Mouse (Mus musculus) forebrain, postnatal 0 days (tissue): ENCODE measurements at regions not wholly inside any gene's neighbourhood (a gene's known extent, or its start where the extent isn't known, plus 50 kb on each side); places are given as distances from the start of the nearest gene placed in this dataset.

Experiments
- ATAC-seq: fragments of 200-750 bp; cut with Nextera tagmentation; 2 replicates; pipeline ENCODE4 v1.8.0; 2017; ENCODE audit warnings: mild to moderate bottlenecking, moderate library complexity
- DNase-seq: peaks from one replicate; pipeline ENCODE4 v3.0.0-alpha.2; 2015
- H3K27ac ChIP-seq: fragments of 300-500 bp; sonication (generic); 2 replicates; pipeline ENCODE4 v1.5.1; 2014; ENCODE audit warnings: low read depth, mild to moderate bottlenecking, antibody characterized with exemption, low read length, moderate library complexity, mixed read lengths
- H3K27me3 ChIP-seq: fragments of 300-500 bp; sonication (generic); 2 replicates; pipeline ENCODE4 v1.6.1; 2014; ENCODE audit warnings: mild to moderate bottlenecking, low read length, mixed read lengths; ENCODE audit not compliant: insufficient read depth
- H3K36me3 ChIP-seq: fragments of 300-500 bp; sonication (generic); 2 replicates; pipeline ENCODE4 v1.6.1; 2014; ENCODE audit warnings: mild to moderate bottlenecking, moderate library complexity; ENCODE audit not compliant: insufficient read depth
- H3K4me1 ChIP-seq: fragments of 300-500 bp; sonication (generic); 2 replicates; pipeline ENCODE4 v1.6.1; 2014; ENCODE audit warnings: antibody characterized with exemption; ENCODE audit not compliant: insufficient read depth
- H3K4me2 ChIP-seq: fragments of 300-500 bp; sonication (generic); 2 replicates; pipeline ENCODE4 v1.6.1; 2014; ENCODE audit warnings: low read depth, mild to moderate bottlenecking, moderate library complexity
- H3K4me3 ChIP-seq: fragments of 300-500 bp; sonication (generic); 2 replicates; pipeline ENCODE4 v1.5.1; 2014; ENCODE audit warnings: low read depth, low read length, mixed read lengths
- H3K9ac ChIP-seq: fragments of 300-500 bp; sonication (generic); 2 replicates; pipeline ENCODE4 v1.6.1; 2014; ENCODE audit warnings: mild to moderate bottlenecking
- H3K9me3 ChIP-seq: fragments of 300-500 bp; sonication (generic); 2 replicates; pipeline ENCODE4 v1.6.1; 2016; ENCODE audit warnings: low read length
- CTCF ChIP-seq: sonication (generic); IDR thresholded peaks from 2 replicates; pipeline ENCODE4 v1.5.1; 2016; ENCODE audit warnings: antibody characterized with exemption, control low read depth, low read depth
- WGBS: fragments of 180-500 bp; shearing (Covaris S2); extraction: QIAGEN DNeasy Blood & Tissue Kit; methylation state at CpG from one replicate; pipeline ENCODE4 v1.1.7; 2014; 5-methylcytosine and 5-hydroxymethylcytosine counted together

GRCm38 (mm10) chr10:14234005-14234602 is 268.2 kb downstream of the Hivep2 start:
- H3K4me3 ChIP-seq, result no peak overlapping the region
- H3K9me3 ChIP-seq, result no peaks in the 10 kb centered on the region
- no peak for DNase-seq
- 22% methylated on average over 5 of the region's 5 CpGs for WGBS
- no peak overlapping the region for H3K9ac ChIP-seq
- H3K4me1 ChIP-seq, result no peaks in the 10 kb centered on the region
- H3K27ac ChIP-seq, result no peak overlapping the region
- H3K36me3 ChIP-seq, result no peaks in the 10 kb centered on the region
- no peaks in the 10 kb centered on the region for H3K27me3 ChIP-seq
- no peak overlapping the region for H3K4me2 ChIP-seq
- TF ChIP-seq CTCF, result no peak
- ATAC-seq, result peak; percentile 34; the same call in 1 of the 2 replicates

- Histone ChIP-seq H3K9me3 (no peaks in the 10 kb centered on the region), H3K36me3 (no peaks in the 10 kb centered on the region), H3K9ac (no peak overlapping the region), H3K27ac (no peak overlapping the region), H3K4me2 (no peak overlapping the region), H3K27me3 (no peaks in the 10 kb centered on the region), H3K4me1 (no peaks in the 10 kb centered on the region), H3K4me3 (no peak overlapping the region)
- 81% methylated on average over 3 of the region's 3 CpGs for WGBS
- no peak for TF ChIP-seq CTCF
- ATAC-seq (0 out of 2 replicates have a peak, but pooled peaks have one; percentile 12), DNase-seq (no peak)
Observed at GRCm38 (mm10) chr10:14233335-14233734, 267.5 kb downstream of the Hivep2 start.

GRCm38 (mm10) chr10:14231464-14231863 is 265.6 kb downstream of the Hivep2 start:
- WGBS, result 85% methylated on average over 1 of the region's 1 CpGs
- H3K27me3 ChIP-seq, result no peaks in the 10 kb centered on the region
- no peak for TF ChIP-seq CTCF
- H3K4me1 ChIP-seq, result no peaks in the 10 kb centered on the region
- no peak for DNase-seq
- ATAC-seq, result no peak
- no peaks in the 10 kb centered on the region for H3K36me3 ChIP-seq
- no peak overlapping the region for H3K4me3 ChIP-seq
- H3K4me2 ChIP-seq, result no peak overlapping the region
- H3K27ac ChIP-seq, result no peak overlapping the region
- H3K9ac ChIP-seq, result no peak overlapping the region
- no peaks in the 10 kb centered on the region for H3K9me3 ChIP-seq

- 0 out of 2 replicates have a peak, but pooled peaks have one; percentile 24 for TF ChIP-seq CTCF
- H3K4me1 ChIP-seq, result peaks cover 4% of the 10 kb centered on the region; the same call in 1 of the 2 replicates
- 0 out of 2 replicates have a peak overlapping the region, but pooled peaks have one; percentile 81 for H3K27ac ChIP-seq
- DNase-seq (no peak), ATAC-seq (no peak)
- H3K27me3 ChIP-seq, result no peaks in the 10 kb centered on the region
- no peak overlapping the region for H3K9ac ChIP-seq
- no peak overlapping the region for H3K4me3 ChIP-seq
- H3K9me3 ChIP-seq, result no peaks in the 10 kb centered on the region
- H3K4me2 ChIP-seq, result no peak overlapping the region
- 93% methylated on average over 1 of the region's 1 CpGs for WGBS
- no peaks in the 10 kb centered on the region for H3K36me3 ChIP-seq
Observed at GRCm38 (mm10) chr10:14217284-14217683, 251.4 kb downstream of the Hivep2 start.

- Histone ChIP-seq H3K36me3 (no peaks in the 10 kb centered on the region), H3K4me1 (peaks cover 4% of the 10 kb centered on the region; the same call in 1 of the 2 replicates), H3K9me3 (no peaks in the 10 kb centered on the region), H3K27me3 (no peaks in the 10 kb centered on the region), H3K9ac (no peak overlapping the region), H3K27ac (peak overlapping the region; percentile 81), H3K4me3 (no peak overlapping the region), H3K4me2 (no peak overlapping the region)
- peak; percentile 86 for ATAC-seq
- peak; percentile 73 for DNase-seq
- WGBS, result 62% methylated on average over 10 of the region's 10 CpGs
- TF ChIP-seq CTCF, result no peak
Observed at GRCm38 (mm10) chr10:14216191-14216992, 250.5 kb downstream of the Hivep2 start.

GRCm38 (mm10) chr10:14215512-14215911 is 249.6 kb downstream of the Hivep2 start:
- no peak; the same call in none of the 2 replicates for ATAC-seq
- DNase-seq, result no peak
- WGBS, result 77% methylated on average over 4 of the region's 4 CpGs
- peaks cover 4% of the 10 kb centered on the region; the same call in 1 of the 2 replicates for H3K4me1 ChIP-seq
- H3K4me2 ChIP-seq, result no peak overlapping the region
- no peak for TF ChIP-seq CTCF
- H3K27ac ChIP-seq, result peak overlapping the region; percentile 81
- H3K36me3 ChIP-seq, result no peaks in the 10 kb centered on the region
- H3K9ac ChIP-seq, result no peak overlapping the region
- no peaks in the 10 kb centered on the region for H3K27me3 ChIP-seq
- H3K9me3 ChIP-seq, result no peaks in the 10 kb centered on the region
- no peak overlapping the region for H3K4me3 ChIP-seq

- H3K27me3 ChIP-seq, result no peaks in the 10 kb centered on the region
- DNase-seq, result no peak
- ATAC-seq, result no peak
- no peak overlapping the region for H3K4me2 ChIP-seq
- H3K36me3 ChIP-seq, result no peaks in the 10 kb centered on the region
- WGBS, result 81% methylated on average over 5 of the region's 5 CpGs
- H3K9ac ChIP-seq, result no peak overlapping the region
- no peak overlapping the region for H3K27ac ChIP-seq
- no peak overlapping the region for H3K4me3 ChIP-seq
- H3K4me1 ChIP-seq, result peaks cover 7% of the 10 kb centered on the region; the same call in 1 of the 2 replicates
- TF ChIP-seq CTCF, result no peak
- no peaks in the 10 kb centered on the region for H3K9me3 ChIP-seq
Observed at GRCm38 (mm10) chr10:14213536-14213935, 247.7 kb downstream of the Hivep2 start.
